Mouse (Mus musculus) adrenal gland, postnatal 36 days (tissue): Measurements from ENCODE around the gene Erich6. TPM values are rescaled to one million over a fixed set of nuclear protein-coding genes. Genes with fewer than 3 reads are reported as not detected.

Experiments used
- DNase-seq, 2 experiments: peaks; one replicate each; pipeline ENCODE4 v3.0.0; 2021; ENCODE audit warnings: mixed read lengths in 1 of 2
- long read RNA-seq, 2 experiments: library from polyadenylated mRNA; stranded (forward); transcript quantifications; one replicate each; pipeline ENCODE4 v2.0.0; 2021; ENCODE audit warnings: borderline sequencing depth in 2 of 2
- total RNA-seq, 2 experiments: library from RNA; stranded (reverse); gene quantifications; 2 replicates each; pipeline ENCODE4 v1.2.3; 2021

Gene Erich6
- total RNA-seq, result under 1 TPM in 1 of 2 experiments, not detected in 1; 0.17 TPM
- long read RNA-seq, experiment 1, result 0 reads
- long read RNA-seq, experiment 2, result 0 reads

- peak; percentile 61 to 67 for DNase-seq
Observed at GRCm38 (mm10) chr3:58636406-58637295, at the start of gene Erich6. Gene Erich6 (minus strand): TSS chr3:58637207.

- no peak for DNase-seq
Observed at GRCm38 (mm10) chr3:58686206-58686921, 49.4 kb upstream of the Erich6 start.

- DNase-seq, result no peak
Observed at GRCm38 (mm10) chr3:58685396-58685795, 48.4 kb upstream of the Erich6 start.

- peak; percentile 52 to 59 for DNase-seq
Observed at GRCm38 (mm10) chr3:58683346-58683745, 46.3 kb upstream of the Erich6 start.

- peak; percentile 38 to 48 for DNase-seq
Observed at GRCm38 (mm10) chr3:58682336-58682735, 45.3 kb upstream of the Erich6 start.

GRCm38 (mm10) chr3:58681831-58682230, 44.8 kb upstream of the Erich6 start:
- DNase-seq, result peak in 1 of 2 experiments; percentile 24

- no peak for DNase-seq
Observed at GRCm38 (mm10) chr3:58680943-58681637, 44.1 kb upstream of the Erich6 start.

GRCm38 (mm10) chr3:58679996-58680395, 43.0 kb upstream of the Erich6 start:
- peak; percentile 17 to 28 for DNase-seq

- no peak for DNase-seq
Observed at GRCm38 (mm10) chr3:58678905-58679304, 41.9 kb upstream of the Erich6 start.

GRCm38 (mm10) chr3:58678384-58678783, 41.4 kb upstream of the Erich6 start:
- no peak for DNase-seq

- no peak for DNase-seq
Observed at GRCm38 (mm10) chr3:58677615-58678014, 40.6 kb upstream of the Erich6 start.

- DNase-seq, result no peak
Observed at GRCm38 (mm10) chr3:58673295-58673694, 36.3 kb upstream of the Erich6 start.

GRCm38 (mm10) chr3:58672481-58673183, 35.6 kb upstream of the Erich6 start:
- DNase-seq, result no peak

GRCm38 (mm10) chr3:58671616-58672250, 34.7 kb upstream of the Erich6 start:
- DNase-seq, result no peak

- DNase-seq, result peak in 1 of 2 experiments; percentile 49
Observed at GRCm38 (mm10) chr3:58663970-58664369, 27.0 kb upstream of the Erich6 start.

- DNase-seq, result no peak
Observed at GRCm38 (mm10) chr3:58660636-58661035, 23.6 kb upstream of the Erich6 start.

- DNase-seq, result peak; percentile 68 to 71
Observed at GRCm38 (mm10) chr3:58657356-58657755, 20.3 kb upstream of the Erich6 start.

GRCm38 (mm10) chr3:58655362-58656130, 18.5 kb upstream of the Erich6 start:
- DNase-seq, result peak; percentile 57 to 74

GRCm38 (mm10) chr3:58653907-58654306, 16.9 kb upstream of the Erich6 start:
- peak; percentile 54 to 72 for DNase-seq

- DNase-seq, result no peak
Observed at GRCm38 (mm10) chr3:58650328-58650727, 13.3 kb upstream of the Erich6 start.
